Mouse (Mus musculus): ENCODE results near the gene Nabp2. TPM values are rescaled to one million over a fixed set of nuclear protein-coding genes. Genes with fewer than 3 reads are reported as not detected.

Nabp2 gene
- polyA plus RNA-seq, 1 experiment, result 82.9 TPM

GRCm38 (mm10) chr10:128358796-128359195, 52.5 kb downstream of the Nabp2 start:
- Histone ChIP-seq H3K27ac (ENCODE audit: insufficient read depth, low read length) (no peak overlapping the region), H3K27me3 (ENCODE audit: control insufficient read depth, insufficient read depth, low read length, poor library complexity, severe bottlenecking) (no peaks in the 10 kb centered on the region), H3K36me3 (ENCODE audit: control insufficient read depth, insufficient read depth, low read length, poor library complexity, severe bottlenecking) (peaks cover 68% of the 10 kb centered on the region), H3K9ac (ENCODE audit: low read depth, poor library complexity, severe bottlenecking) (no peak overlapping the region), H3K4me1 (ENCODE audit: control insufficient read depth, insufficient read depth, low read length) (no peaks in the 10 kb centered on the region), H3K9me3 (replicated peaks; ENCODE audit: control insufficient read depth, insufficient read depth, low read length, poor library complexity, severe bottlenecking) (no peaks in the 10 kb centered on the region), H3K4me3 (ENCODE audit: low read depth, low read length) (no peak overlapping the region)
- TF ChIP-seq EP300 (IDR thresholded peaks at IDR 0.05; ENCODE audit: insufficient read depth, low read depth, low read length) (no peak), POLR2A (IDR thresholded peaks at IDR 0.05; ENCODE audit: insufficient read depth, low read length) (no peak), CTCF (IDR thresholded peaks at IDR 0.05; ENCODE audit: low read depth, low read length) (no peak)

Other genes starting within 250 kb of the Nabp2 start
- 133 and 137 TPM in 2 replicates for gene Rbms2, start 231.2 kb downstream of the Nabp2 start, polyA plus RNA-seq (2011; ENCODE audit: insufficient read depth, insufficient read length, low read depth, missing spikeins)
- 24.3 and 30.9 TPM in 2 replicates for gene Gls2, start 217.0 kb downstream of the Nabp2 start, polyA plus RNA-seq (2011; ENCODE audit: insufficient read depth, insufficient read length, low read depth, missing spikeins)
- gene Spryd4, start 199.7 kb downstream of the Nabp2 start, polyA plus RNA-seq (2011; ENCODE audit: insufficient read depth, insufficient read length, low read depth, missing spikeins), result 21.8 and 21.9 TPM in 2 replicates
- gene Mip, start 185.7 kb downstream of the Nabp2 start, polyA plus RNA-seq (2011; ENCODE audit: insufficient read depth, insufficient read length, low read depth, missing spikeins), result 0.37 and 0.62 TPM in 2 replicates
- gene Timeless, start 179.4 kb downstream of the Nabp2 start, polyA plus RNA-seq (2011; ENCODE audit: insufficient read depth, insufficient read length, low read depth, missing spikeins), result 57.7 and 64.1 TPM in 2 replicates
- gene Apon, start 157.4 kb downstream of the Nabp2 start, polyA plus RNA-seq (2011; ENCODE audit: insufficient read depth, insufficient read length, low read depth, missing spikeins), result 0.43 TPM in 1 of 2 replicates, not detected in the other
- not detected in 2 replicates for gene Apof, start 142.8 kb downstream of the Nabp2 start, polyA plus RNA-seq (2011; ENCODE audit: insufficient read depth, insufficient read length, low read depth, missing spikeins)
- 29.7 and 35.9 TPM in 2 replicates for gene Stat2, start 140.9 kb downstream of the Nabp2 start, polyA plus RNA-seq (2011; ENCODE audit: insufficient read depth, insufficient read length, low read depth, missing spikeins)
- gene Il23a, start 112.7 kb downstream of the Nabp2 start, polyA plus RNA-seq (2011; ENCODE audit: insufficient read depth, insufficient read length, low read depth, missing spikeins), result 4.7 and 5.7 TPM in 2 replicates
- 40.5 and 40.8 TPM in 2 replicates for gene Pan2, start 108.2 kb downstream of the Nabp2 start, polyA plus RNA-seq (2011; ENCODE audit: insufficient read depth, insufficient read length, low read depth, missing spikeins)
- gene Cnpy2, start 89.0 kb downstream of the Nabp2 start, polyA plus RNA-seq (2011; ENCODE audit: insufficient read depth, insufficient read length, low read depth, missing spikeins), result 62.9 and 68.4 TPM in 2 replicates
- 197 and 202 TPM in 2 replicates for gene Cs, start 73.8 kb downstream of the Nabp2 start, polyA plus RNA-seq (2011; ENCODE audit: insufficient read depth, insufficient read length, low read depth, missing spikeins)
- gene Coq10a, start 42.5 kb downstream of the Nabp2 start, polyA plus RNA-seq (2011; ENCODE audit: insufficient read depth, insufficient read length, low read depth, missing spikeins), result 18.7 and 20.2 TPM in 2 replicates
- 28.8 and 29.0 TPM in 2 replicates for gene Ankrd52, start 34.4 kb downstream of the Nabp2 start, polyA plus RNA-seq (2011; ENCODE audit: insufficient read depth, insufficient read length, low read depth, missing spikeins)
- 0.31 TPM in 1 of 2 replicates, not detected in the other for gene Slc39a5, start 10.3 kb downstream of the Nabp2 start, polyA plus RNA-seq (2011; ENCODE audit: insufficient read depth, insufficient read length, low read depth, missing spikeins)
- 33.3 and 37.4 TPM in 2 replicates for gene Rnf41, start 165 bp upstream of the Nabp2 start, polyA plus RNA-seq (2011; ENCODE audit: insufficient read depth, insufficient read length, low read depth, missing spikeins)
- gene Smarcc2, start 47.8 kb upstream of the Nabp2 start, polyA plus RNA-seq (2011; ENCODE audit: insufficient read depth, insufficient read length, low read depth, missing spikeins), result 26.3 and 28.6 TPM in 2 replicates
- 642 and 680 TPM in 2 replicates for gene Myl6, start 82.7 kb upstream of the Nabp2 start, polyA plus RNA-seq (2011; ENCODE audit: insufficient read depth, insufficient read length, low read depth, missing spikeins)
- gene Myl6b, start 87.2 kb upstream of the Nabp2 start, polyA plus RNA-seq (2011; ENCODE audit: insufficient read depth, insufficient read length, low read depth, missing spikeins), result 9.0 and 12.8 TPM in 2 replicates
- 20.1 and 20.5 TPM in 2 replicates for gene Esyt1, start 114.4 kb upstream of the Nabp2 start, polyA plus RNA-seq (2011; ENCODE audit: insufficient read depth, insufficient read length, low read depth, missing spikeins)
- 22.4 and 24.6 TPM in 2 replicates for gene Zc3h10, start 136.3 kb upstream of the Nabp2 start, polyA plus RNA-seq (2011; ENCODE audit: insufficient read depth, insufficient read length, low read depth, missing spikeins)
- gene Rpl41, start 137.8 kb upstream of the Nabp2 start, polyA plus RNA-seq (2011; ENCODE audit: insufficient read depth, insufficient read length, low read depth, missing spikeins), result 3,771 and 3,978 TPM in 2 replicates
- 366 and 396 TPM in 2 replicates for gene Pa2g4, start 154.5 kb upstream of the Nabp2 start, polyA plus RNA-seq (2011; ENCODE audit: insufficient read depth, insufficient read length, low read depth, missing spikeins)
- 39.4 and 41.7 TPM in 2 replicates for gene Erbb3, start 178.2 kb upstream of the Nabp2 start, polyA plus RNA-seq (2011; ENCODE audit: insufficient read depth, insufficient read length, low read depth, missing spikeins)
- gene Rps26, start 215.3 kb upstream of the Nabp2 start, polyA plus RNA-seq (2011; ENCODE audit: insufficient read depth, insufficient read length, low read depth, missing spikeins), result 1,832 and 1,959 TPM in 2 replicates
- 9.8 and 11.6 TPM in 2 replicates for gene Ikzf4, start 234.5 kb upstream of the Nabp2 start, polyA plus RNA-seq (2011; ENCODE audit: insufficient read depth, insufficient read length, low read depth, missing spikeins)